Mouse (Mus musculus) neutrophil, adult 65 days (primary cell): ENCODE measurements around the gene Flrt1. TPM values are rescaled to one million over a fixed set of nuclear protein-coding genes. Genes with fewer than 3 reads are reported as not detected.

Experiments used
- total RNA-seq: library from RNA; stranded (reverse); gene quantifications from 2 replicates; pipeline ENCODE4 v1.2.4, GENCODE M21; 2023

Gene Flrt1
- not detected in 2 replicates for total RNA-seq

GRCm38 (mm10) chr19:7105544-7105943 is at the start of gene Flrt1:
Gene Flrt1 (minus strand): TSS chr19:7105729.

GRCm38 (mm10) chr19:7056248-7057087 is 49.1 kb downstream of the Flrt1 start, which contains the start of gene Macrod1:
Gene Macrod1 (plus strand): TSS chr19:7056810.

Other genes with a start within 250 kb of the Flrt1 start
- 135 and 214 TPM in 2 replicates for gene Ccdc88b, start 247.5 kb downstream of the Flrt1 start, total RNA-seq
- gene Trmt112, start 196.0 kb downstream of the Flrt1 start, total RNA-seq: 103 and 107 TPM in 2 replicates
- 1,349 and 1,444 TPM in 2 replicates for gene Prdx5, start 195.6 kb downstream of the Flrt1 start, total RNA-seq
- gene Esrra, start 183.9 kb downstream of the Flrt1 start, total RNA-seq: 46.3 and 64.8 TPM in 2 replicates
- not detected in 2 replicates for gene Catsperz, start 180.3 kb downstream of the Flrt1 start, total RNA-seq
- not detected in 2 replicates for gene Kcnk4, start 171.2 kb downstream of the Flrt1 start, total RNA-seq
- 15.1 and 19.9 TPM in 2 replicates for gene Bad, start 163.9 kb downstream of the Flrt1 start, total RNA-seq
- gene Gpr137, start 163.2 kb downstream of the Flrt1 start, total RNA-seq: 24.4 and 33.5 TPM in 2 replicates
- gene Ppp1r14b, start 130.8 kb downstream of the Flrt1 start, total RNA-seq: 27.3 and 37.8 TPM in 2 replicates
- 16.4 and 20.8 TPM in 2 replicates for gene Plcb3, start 129.3 kb downstream of the Flrt1 start, total RNA-seq
- gene Fkbp2, start 125.2 kb downstream of the Flrt1 start, total RNA-seq: 24.5 and 26.5 TPM in 2 replicates
- 4.9 and 5.2 TPM in 2 replicates for gene Vegfb, start 118.1 kb downstream of the Flrt1 start, total RNA-seq
- gene Dnajc4, start 113.2 kb downstream of the Flrt1 start, total RNA-seq: 21.1 and 22.3 TPM in 2 replicates
- gene Nudt22, start 109.6 kb downstream of the Flrt1 start, total RNA-seq: 12.6 and 14.2 TPM in 2 replicates
- 1.1 and 2.2 TPM in 2 replicates for gene Trpt1, start 109.6 kb downstream of the Flrt1 start, total RNA-seq
- gene Fermt3, start 86.3 kb downstream of the Flrt1 start, total RNA-seq: 210 and 229 TPM in 2 replicates
- 32.9 and 38.8 TPM in 2 replicates for gene Stip1, start 65.8 kb downstream of the Flrt1 start, total RNA-seq
- gene Macrod1, start 48.9 kb downstream of the Flrt1 start, total RNA-seq: 1.2 and 2.3 TPM in 2 replicates
- gene Otub1, start 100.6 kb upstream of the Flrt1 start, total RNA-seq: 88.8 and 94.1 TPM in 2 replicates
- gene Cox8a, start 111.9 kb upstream of the Flrt1 start, total RNA-seq: 273 and 344 TPM in 2 replicates
- 22.1 and 29.1 TPM in 2 replicates for gene Naa40, start 135.5 kb upstream of the Flrt1 start, total RNA-seq
- gene Rcor2, start 161.6 kb upstream of the Flrt1 start, total RNA-seq: 0.41 and 2.2 TPM in 2 replicates
- gene Mark2, start 236.1 kb upstream of the Flrt1 start, total RNA-seq: 154 and 190 TPM in 2 replicates